Mouse (Mus musculus) kidney, adult 8-10 months (tissue): ENCODE data around the gene Slc9a5.
A peak's percentile ranks its signal among the peaks of the same experiment; 100 is the strongest.

Experiments used
- DNase-seq, 2 experiments: peaks; one replicate each; pipeline ENCODE4 v3.0.0; 2022

Slc9a5 gene

DNA sequence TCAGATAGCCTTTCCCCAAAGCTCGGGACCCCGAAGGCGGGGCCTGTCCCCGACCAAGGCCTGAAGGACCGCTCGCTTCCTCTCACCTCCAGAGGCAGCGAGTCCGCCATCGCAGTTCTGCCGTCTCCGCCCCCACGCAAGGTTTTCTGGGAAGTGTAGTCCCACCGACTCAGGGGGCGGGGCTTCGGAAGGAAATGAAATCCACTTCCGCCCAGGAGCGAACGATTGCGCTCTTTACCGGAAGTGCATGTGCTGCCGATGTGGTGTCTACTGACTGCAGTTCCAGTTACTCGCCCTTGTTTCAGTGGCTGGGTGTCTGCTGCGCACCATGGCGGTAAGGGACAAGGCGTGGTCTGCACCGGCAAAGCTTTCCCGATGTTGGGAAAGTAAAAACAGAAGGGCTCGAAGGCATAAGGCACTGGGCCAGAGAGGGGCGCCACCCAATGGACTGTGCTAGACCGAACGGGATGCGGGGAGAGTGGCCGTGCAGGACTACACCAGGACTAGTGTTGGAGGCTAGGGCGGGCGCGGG lies 22.4 kb upstream of the Slc9a5 start, which contains the start of the genes Lrrc29 and Tmem208:
Gene Lrrc29, minus strand, starts transcription at position 138 of the 532 bp plus-strand sequence.
Gene Tmem208, plus strand, starts transcription at position 214 of the 532 bp plus-strand sequence.
- peak; percentile 95 to 97 for DNase-seq

DNA sequence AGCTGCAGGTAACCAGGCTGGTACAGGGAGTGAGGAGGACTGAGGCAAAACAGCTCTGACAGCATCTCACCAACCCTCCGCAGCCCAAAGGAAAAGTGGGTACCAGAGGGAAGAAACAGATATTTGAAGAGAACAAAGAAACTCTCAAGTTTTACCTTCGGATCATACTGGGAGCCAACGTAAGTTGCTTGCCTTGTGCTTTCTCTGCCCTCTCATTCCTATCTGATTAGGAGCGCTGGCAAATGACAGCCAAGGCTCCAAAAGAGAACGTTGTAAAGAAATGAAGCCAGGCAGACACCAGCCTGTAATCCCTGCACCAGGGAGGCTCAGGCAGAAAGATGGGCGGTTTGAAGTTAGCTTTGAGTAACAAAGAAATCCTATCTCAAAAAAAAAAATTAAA lies 21.7 kb upstream of the Slc9a5 start:
- DNase-seq = no peak

DNA sequence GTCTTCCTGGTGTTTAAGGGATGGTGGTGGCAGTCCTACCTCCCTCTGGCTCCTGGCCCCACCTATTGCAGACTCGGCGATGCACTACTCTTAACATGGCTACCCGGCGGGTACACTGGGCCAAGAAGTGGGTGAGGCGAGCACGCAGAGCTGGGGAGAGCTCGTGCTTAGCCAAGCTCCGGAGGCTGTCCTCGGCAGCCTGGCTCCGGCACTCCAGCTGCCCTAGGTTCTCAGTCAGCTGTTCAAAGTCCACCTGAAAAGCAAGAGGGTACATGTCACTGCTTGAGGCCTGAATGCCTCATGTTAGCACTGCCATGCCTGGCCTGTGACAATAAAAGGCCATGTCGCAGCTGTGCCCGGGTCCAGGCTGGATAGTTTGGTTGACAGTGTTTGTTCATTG lies 18.3 kb upstream of the Slc9a5 start:
- DNase-seq = no peak

DNA sequence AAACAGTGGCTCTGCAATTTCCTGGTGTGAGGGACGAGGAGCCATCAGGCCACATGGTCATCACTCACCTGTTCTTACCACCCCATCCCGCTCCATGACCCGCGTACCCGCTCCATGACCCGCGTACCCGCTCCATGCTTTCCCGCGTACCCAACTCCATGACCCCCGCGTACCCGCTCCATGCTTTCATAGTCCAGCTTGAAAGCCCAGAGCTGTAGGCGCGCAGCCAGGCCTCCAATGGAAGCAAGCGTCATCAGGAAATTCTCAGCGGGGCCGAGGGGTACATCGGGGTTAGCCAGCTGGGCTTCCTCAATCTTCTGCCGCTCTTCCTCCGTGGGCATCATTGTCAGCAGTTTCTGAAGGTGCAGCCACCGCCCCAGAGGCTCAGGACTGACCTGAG lies 17.2 kb upstream of the Slc9a5 start:
- no peak for DNase-seq

DNA sequence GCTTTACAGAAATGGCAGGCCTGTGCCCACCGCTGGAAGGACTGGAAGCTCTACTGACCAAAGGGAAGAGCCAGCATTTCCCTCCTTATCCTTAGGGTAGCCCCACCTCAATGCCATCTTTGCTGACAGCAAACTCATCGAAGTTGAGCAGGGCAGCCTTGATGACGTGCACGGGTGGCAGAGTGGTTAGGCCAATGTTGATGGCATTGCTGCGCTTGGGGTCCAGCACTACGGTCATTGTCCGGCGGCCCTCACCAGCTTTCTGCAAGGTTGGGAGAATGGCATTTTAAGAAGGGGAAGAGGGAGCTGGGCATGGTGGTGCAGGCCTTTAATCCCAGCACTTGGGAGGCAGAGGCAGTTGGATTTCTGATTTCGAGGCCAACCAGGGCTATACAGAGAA lies 16.7 kb upstream of the Slc9a5 start:
- DNase-seq = no peak

DNA sequence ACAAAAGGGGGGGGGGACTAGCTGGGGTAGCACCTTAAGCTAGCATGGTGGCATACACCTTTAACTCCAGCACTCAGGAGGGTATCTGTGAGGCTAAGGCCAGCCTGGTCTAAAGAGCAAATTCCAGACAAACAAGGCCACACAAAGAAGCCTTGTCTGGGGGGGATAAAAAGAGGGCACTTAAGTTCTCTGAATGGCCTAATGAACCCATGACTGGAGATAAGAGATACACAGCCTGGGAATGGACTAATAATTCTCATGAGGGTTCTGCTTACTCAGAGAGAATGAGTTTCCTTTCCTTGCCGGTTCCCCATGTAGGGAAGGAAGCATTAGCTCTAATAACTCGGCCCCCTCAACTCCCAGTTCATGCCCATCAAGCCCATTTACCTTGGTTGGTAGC lies 16.1 kb upstream of the Slc9a5 start:
- no peak for DNase-seq

DNA sequence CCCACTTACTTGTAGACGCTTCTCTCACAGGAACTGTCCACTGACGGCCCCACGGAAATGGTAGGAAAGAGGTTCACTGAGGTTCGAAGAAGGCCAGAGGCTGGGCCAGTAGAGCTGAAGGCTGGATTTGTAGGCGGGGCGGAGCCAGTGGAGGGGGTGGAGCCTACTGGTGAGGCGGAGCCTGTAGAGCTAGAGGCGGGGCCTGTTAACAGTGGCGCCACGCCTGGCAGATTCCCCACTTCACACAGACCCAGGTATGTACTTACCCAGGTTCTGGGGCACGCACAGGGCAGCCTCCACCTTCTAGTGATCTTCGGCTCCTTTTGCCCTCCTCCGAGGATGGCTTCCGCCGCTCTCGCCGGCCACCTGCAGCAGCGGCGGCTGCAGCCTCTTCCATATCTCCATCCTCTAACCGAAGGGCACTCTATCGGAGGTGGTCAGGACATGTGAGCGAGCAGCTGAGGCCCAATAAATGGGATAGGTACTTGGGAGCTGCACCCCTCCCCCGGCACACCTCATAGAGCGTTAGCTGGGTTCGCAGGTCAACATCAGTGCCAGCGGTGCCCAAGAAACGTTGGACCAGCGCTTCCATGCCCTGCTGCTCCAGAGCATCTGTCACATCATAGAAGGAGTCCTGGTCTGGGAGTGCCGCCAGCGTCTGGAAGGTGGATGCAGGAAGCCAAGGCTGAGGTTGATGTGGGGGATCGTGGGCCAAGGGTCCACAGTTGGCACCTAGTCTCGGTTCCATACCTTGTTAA lies 12.1 kb upstream of the Slc9a5 start:
- DNase-seq = no peak

DNA sequence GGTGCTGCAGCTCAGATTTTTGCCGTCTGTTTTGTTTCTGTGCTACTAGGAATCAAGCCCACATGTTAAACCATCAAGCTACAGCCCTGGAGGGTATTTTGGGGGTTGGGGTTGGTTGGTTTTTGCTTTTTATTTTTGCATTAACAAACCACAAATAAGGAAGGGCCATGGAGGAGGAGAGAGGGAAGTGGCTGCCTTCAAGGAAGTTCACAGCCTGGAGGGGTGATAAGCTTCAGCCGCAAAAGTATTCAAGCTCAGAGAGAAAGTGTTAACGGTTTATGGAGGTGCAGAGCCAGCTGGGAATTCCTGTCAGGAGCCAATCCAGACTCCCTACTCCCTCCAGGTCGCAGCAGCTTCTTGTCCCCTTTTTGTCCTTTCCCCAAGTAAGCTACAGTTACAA lies 9.7 kb upstream of the Slc9a5 start:
- DNase-seq = no peak

DNA sequence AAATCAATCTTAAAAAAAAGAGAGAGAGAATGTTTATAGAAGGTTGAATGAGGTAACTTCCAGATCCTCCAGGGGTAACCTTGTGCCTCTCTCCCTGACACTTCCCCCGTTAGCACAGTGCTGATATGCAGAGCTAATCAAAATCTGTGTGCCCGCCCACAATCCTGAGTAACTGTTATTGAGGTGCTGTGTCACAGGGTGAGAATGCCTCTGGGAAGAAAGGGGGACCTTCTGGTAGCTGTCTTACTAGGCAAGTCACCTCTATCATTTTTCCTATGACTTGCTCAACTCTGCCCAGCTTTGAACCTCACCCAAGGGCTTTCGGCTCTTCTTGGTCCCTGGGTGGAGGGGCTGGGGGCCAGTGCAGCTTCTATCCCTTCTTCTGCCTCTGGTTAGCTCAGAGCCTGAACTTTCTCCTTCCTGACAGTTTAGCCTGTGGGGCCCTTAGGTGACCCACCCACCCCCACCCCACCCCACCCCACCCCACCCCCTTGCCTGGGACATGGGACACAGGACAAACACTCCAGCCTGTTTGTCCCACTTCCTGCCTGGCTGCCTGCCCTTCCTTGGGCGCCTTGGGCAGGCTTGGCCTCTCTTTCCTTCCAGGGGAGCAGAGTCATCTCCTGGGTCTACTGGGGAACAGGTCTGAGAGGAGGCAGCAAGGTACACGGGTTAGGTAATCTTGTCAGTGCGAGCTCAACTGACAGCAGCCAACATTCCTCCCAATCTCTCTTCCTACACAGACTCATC lies 8.6 kb upstream of the Slc9a5 start:
- DNase-seq = no peak

DNA sequence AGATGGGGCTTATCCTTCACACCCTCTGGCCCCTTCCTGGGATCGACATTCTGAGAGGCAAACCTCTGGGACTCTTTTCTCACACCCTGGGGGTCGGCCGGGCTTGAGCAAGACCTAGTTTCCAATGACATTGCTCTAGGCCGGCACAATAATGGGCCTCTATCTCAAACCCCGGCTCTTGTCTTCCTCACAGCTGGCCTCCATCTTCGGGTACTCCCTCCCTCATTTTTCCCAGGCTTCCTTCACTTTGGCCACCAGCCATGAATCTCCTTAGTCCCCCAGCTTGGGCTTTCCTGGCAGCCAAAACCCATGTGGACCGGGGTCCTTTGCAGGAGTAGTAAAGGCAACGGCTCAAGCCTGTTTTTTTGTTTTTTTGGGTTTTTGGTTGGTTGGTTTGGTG lies 7.2 kb upstream of the Slc9a5 start:
- DNase-seq = no peak

DNA sequence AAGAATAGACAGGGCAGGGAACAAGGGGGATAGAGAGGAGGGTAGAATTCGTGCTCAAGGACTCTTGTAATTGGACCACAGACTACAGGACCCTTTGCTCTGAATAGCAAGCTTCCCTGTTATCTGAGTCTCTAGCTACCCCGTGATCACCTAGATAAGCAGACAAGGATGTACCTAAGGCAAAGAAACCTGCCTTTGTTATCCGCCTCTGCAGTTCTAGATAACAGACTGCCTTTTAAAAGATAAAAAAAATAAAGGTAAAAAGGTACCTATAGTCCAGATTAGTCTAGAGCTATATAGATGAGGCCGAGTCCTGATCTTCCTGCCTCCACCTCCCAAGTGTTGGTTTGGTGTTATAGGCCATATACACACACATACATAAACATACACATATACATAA lies 5.9 kb upstream of the Slc9a5 start:
- no peak for DNase-seq

DNA sequence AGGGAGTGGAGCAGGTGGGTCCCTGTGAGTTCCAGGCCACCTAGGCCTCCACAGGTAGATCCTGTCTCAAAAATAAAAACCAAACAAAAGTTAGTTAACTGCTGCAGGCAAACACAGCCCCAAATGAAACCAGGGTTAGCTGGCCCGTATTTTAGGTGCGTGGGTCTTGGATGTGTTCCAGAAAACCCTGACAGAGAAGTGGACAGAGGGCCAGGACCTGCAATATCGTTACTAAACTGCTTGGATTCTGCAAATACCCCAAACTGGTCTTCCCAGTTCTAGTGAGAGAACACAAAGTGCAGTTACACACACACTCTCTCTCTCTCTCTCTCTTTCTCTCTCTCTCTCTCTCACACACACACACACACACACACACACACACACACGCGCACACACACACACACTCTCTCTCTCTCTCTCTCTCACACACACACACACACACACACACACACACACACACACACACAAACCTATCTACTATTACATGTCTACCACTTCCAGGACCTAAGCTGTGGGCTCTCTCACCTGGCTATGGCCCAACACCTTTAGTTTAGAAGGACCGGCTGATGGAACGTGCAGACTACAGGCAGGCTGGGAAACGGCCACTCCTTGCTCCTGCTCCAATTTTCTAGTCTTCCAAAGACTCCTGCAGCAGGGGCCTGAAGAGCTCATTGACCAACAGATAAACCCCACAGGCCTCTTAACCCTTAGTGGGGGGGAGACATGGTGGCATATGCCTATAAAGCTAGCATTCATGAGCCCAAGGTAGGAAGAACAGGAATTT lies 4.7 kb upstream of the Slc9a5 start:
- no peak for DNase-seq

DNA sequence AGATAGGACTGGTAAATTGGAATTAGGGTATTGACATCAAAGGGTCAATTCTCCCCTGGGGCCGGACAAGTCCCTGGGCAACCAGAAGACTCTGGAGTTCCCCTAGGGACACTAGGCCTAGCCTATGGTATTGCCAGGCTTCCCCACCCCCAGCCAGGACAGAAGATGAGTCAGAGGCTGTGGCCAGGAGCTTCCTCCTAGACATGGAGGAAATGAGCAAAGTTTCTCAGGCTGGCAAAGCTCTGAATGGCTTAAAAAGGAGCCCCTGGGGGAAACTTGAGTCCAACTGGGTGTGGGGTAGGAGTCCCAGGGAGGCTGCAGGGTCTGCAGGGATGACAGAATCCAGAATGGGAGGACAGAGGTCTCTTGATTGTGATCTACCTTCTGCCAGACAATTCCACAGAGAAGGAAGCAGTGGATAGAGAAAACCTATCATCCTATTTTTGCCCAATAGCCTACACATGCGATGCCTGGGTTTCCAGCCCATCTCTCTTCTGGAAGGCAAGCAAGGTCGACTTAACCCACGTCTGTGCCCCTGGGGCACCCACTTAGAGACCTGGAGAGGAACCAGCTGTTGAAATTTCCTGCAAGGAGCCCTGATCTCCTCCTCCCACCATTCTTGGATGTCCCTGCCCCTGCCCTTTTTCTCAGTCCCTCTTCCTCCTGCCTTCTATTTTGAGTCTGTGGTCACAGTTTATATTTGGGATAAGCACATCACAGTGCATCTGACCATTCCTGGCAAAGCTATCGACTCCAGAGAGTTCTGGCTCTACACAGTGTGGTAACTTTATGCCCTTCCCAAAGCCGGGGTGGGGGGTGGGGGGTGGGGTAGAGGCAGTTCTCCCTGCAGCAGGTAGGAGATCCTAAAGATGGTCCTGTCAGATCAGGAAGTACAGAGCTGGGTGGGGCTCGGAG lies 3.3 kb upstream of the Slc9a5 start:
- no peak for DNase-seq

DNA sequence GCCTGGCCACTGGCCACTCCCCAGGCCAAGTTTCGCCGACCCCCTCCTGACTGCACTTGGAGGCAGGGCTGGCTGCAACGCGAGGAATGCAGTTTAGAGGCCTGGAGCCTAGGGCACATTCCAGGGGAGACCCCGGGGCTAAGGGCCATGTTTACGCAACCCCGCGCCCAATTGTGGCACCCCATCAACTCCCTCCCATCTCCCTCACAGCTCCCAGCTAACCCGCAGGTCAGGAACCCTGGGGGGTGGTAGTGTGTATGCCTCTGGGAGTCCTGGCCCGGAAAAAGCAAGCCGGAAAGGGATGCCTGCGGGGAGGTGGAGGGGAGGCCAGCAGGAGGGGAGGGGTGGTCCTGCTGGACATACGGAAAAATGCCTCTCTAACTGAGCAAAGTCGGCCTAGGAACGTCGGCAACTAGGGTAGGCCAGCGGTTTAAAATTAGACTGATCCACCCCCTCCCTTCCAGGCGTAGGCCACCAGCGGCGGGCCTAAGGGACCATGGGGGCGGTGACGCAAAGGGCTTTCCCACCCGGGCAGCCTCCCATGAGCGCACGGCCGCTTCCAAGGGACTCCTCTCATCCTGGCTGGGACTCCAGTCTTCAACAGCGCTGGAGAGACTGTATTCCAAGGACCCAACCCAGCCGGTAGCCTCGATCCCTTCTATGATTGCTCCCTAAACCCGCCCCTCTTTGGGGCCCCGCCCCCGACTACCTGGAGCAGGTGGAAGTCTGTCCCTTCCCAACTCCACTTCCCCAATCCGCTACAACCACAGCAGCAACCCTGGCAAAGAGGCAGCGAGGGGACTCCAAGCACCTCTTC lies 1.8 kb upstream of the Slc9a5 start:
- DNase-seq = peak; percentile 75 to 77

DNA sequence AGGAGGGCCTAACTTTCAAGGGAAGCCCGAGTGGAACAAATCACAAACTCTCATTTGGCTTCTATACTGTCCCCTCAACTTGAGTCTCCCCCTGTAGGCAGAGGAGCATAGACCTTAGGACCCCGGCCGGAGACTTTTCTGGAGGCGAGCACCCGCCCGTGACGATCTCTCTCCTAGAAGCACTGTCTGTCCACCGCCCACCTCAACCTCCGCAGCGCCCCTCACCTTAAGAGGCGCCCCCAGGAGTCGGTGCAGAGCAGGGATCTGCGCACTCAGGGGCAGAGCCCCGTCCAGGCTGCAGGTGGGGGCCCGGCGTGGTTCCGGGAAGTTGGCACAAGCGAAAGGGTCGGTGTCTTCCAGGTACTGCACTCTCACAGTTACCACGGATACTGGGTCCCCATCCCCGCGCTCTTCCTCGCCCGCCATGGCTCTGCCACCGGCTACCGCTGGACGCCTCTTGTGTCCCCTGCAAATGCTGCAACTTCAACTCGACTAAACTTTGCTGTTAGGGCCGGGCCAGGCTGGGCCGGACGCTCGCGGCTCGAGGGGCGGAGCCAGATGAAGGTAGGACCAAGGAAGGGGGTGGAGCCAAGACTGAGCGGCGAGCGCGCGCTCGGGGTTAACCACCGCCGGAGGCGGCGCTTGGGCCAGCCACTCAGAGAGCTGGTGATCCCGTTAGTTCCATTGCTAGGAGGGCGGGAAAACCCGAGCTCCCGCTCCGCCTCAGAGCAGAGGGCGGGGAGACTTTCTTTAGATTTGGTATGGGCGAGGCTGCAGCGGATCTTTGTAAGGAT lies 1.0 kb upstream of the Slc9a5 start, which contains the start of gene Fhod1:
Gene Fhod1, minus strand, starts transcription at position 526 of the 794 bp plus-strand sequence.
- DNase-seq = peak; percentile 96 to 97

DNA sequence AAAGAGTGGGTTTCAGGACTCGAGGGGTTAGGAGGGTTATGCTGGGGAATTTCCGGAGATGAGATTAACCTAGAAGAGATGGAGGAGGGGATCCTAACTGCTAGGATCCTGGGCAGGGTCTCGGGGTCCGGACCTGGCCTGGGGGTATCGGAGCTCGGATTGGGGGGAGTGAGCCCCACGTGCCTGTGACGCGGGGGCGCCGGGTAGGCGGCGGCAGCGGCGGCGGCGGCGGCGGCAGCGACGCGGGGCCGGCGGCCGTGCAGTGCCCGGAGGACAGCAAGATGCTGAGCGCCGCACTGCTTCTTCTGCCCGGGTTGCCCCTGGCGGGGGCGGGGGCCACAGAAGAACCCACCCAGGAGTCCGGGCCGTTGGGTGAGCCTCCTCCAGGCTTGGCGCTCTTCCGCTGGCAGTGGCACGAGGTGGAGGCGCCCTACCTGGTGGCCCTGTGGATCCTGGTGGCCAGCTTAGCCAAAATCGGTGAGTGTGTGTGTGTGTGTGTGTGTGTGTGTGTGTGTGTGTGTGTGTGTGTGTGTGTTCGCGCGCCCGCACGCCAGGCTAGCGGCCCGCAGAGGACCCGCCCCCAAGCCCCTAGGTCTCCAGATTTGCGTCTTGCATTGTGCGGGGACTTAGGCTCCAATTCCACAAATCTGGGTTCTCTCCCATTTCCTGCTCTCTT lies 591 bp downstream of the Slc9a5 start:
- DNase-seq = no peak

DNA sequence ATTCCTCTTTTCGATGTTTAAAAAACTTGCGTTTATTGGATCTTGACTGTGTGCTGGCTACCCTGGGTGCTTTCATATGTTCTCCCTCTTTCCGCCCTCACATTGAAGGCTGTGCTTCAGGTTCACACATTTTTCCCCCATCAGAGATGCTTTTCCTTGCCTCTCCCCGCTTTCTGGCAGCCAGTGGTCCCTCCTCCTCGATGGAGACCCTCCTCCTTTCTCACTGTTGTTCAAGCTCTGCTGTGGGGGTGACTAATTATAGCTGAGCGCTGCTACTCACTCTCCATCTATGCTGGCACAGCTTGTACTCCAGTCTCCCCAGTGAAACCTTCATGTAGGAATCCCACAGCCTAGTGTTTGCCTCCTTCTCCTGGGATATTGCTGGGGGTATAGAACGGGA lies 1.5 kb downstream of the Slc9a5 start:
- no peak for DNase-seq

DNA sequence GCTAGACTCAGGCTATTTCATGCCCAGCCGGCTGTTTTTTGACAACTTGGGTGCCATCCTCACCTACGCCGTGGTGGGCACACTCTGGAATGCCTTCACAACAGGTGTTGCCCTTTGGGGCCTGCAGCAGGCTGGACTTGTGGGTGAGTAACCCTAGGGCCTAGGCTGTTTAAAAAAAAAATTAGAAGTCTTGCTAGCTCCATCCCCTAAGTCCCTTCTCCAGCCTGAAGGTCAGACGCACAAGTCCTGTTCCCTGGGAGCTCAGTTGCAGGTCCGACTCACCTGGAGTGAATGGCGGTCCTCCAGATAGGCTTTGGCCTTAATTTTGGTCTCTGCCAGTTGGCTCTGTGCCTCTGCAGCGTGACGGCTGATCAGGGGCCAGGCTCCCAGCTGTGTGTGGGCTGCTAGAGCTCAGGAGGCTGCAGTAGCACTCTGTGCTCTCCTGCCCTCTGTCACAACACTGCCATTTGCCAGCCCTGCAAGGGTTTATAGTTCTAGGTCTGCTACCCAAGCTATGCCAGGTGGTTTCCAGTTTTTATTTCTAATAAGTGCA lies 5.0 kb downstream of the Slc9a5 start:
- DNase-seq = no peak

DNA sequence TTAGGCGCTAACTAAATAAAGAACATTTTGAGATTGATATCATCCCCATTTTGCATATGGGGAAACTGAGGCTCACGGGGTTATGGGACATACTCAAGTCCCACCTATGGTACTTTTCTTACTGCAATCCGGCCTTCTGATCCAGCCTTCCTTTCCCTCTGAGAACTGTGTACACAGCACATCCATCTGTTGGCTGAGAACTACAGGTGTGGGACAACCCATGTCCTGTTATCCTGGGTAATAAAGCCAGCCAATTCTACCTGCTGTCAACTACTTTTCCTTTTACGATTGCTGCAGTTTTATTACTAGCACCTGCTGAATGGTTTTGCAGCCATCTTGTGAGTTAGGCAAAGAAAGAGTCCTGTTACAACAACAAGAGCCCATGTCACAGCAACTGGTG lies 5.9 kb downstream of the Slc9a5 start:
- DNase-seq = no peak
